Mouse (Mus musculus): Measurements from ENCODE around the gene Xrn1.
"Not testable (repeated sequence)": the region's sequence is repeated elsewhere in the genome, so short reads cannot be mapped to it uniquely, and the experiment has no call there.

DNA sequence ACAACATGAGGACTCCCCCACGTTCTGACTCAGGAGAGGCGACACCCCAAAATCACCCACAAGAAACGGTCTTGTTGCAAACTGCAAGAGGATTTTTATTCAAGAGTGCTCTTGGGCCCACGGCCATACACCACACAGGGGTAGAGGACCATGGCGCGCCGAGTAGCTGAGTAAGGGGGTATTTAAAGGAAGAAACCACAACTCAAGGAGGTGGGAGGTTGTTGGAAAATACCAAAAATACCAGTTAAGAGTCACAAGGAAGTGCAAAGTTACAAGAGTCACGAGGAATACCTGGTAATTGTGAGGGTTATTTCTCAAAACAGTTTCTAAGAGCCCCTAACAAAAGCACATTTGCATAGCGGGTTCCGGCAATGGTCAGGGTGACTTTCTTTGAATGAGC, 138.1 kb downstream of the Xrn1 start:
- TF ChIP-seq CTCF (IDR thresholded peaks at IDR 0.05; ENCODE audit: borderline replicate concordance, control insufficient read depth, extremely low read depth, insufficient read depth, low read length, poor library complexity); POLR2A (IDR thresholded peaks at IDR 0.05; ENCODE audit: control insufficient read depth, extremely low read depth, insufficient read depth, low read length, poor library complexity): not testable (repeated sequence)
